Mouse (Mus musculus) heart, embryonic 12.5 days (tissue): Measurements from ENCODE around the gene Gbp8. TPM values are rescaled to one million over a fixed set of nuclear protein-coding genes. Genes with fewer than 3 reads are reported as not detected.
"Not testable (repeated sequence)": the region's sequence is repeated elsewhere in the genome, so short reads cannot be mapped to it uniquely, and the experiment has no call there.

Experiments
- ATAC-seq: fragments of 200-750 bp; cut with Nextera tagmentation; 2 replicates; pipeline ENCODE4 v1.8.0; 2017; ENCODE audit warnings: moderate TSS enrichment, moderate library complexity; ENCODE audit not compliant: insufficient number of reproducible peaks, low FRiP score
- H3K27ac ChIP-seq: fragments of 300-500 bp; sonication (generic); 2 replicates; pipeline ENCODE4 v1.5.1; 2016; ENCODE audit warnings: mild to moderate bottlenecking, moderate library complexity; ENCODE audit not compliant: poor library complexity, severe bottlenecking
- H3K27me3 ChIP-seq: fragments of 300-500 bp; sonication (generic); replicated peaks from 2 replicates; pipeline ENCODE4 v1.6.1; 2016; ENCODE audit warnings: mild to moderate bottlenecking, moderate library complexity
- H3K36me3 ChIP-seq: fragments of 300-500 bp; sonication (generic); 2 replicates; pipeline ENCODE4 v1.6.1; 2016; ENCODE audit warnings: mild to moderate bottlenecking, moderate library complexity
- H3K4me1 ChIP-seq: fragments of 300-500 bp; sonication (generic); replicated peaks from 2 replicates; pipeline ENCODE4 v1.6.1; 2016; ENCODE audit warnings: mild to moderate bottlenecking
- H3K4me2 ChIP-seq: fragments of 300-500 bp; sonication (generic); 2 replicates; pipeline ENCODE4 v1.6.1; 2016; ENCODE audit warnings: mild to moderate bottlenecking, moderate library complexity
- H3K4me3 ChIP-seq: fragments of 300-500 bp; sonication (generic); 2 replicates; pipeline ENCODE4 v1.5.1; 2016; ENCODE audit warnings: mild to moderate bottlenecking
- H3K9ac ChIP-seq: fragments of 300-500 bp; sonication (generic); 2 replicates; pipeline ENCODE4 v1.6.1; 2016; ENCODE audit warnings: mild to moderate bottlenecking, moderate library complexity
- H3K9me3 ChIP-seq: fragments of 300-500 bp; sonication (generic); replicated peaks from 2 replicates; pipeline ENCODE4 v1.6.1; 2016; ENCODE audit warnings: mild to moderate bottlenecking, moderate library complexity
- WGBS: fragments of 180-500 bp; shearing (Covaris S2); methylation state at CpG from one replicate; pipeline ENCODE4 v1.1.7; 2016; 5-methylcytosine and 5-hydroxymethylcytosine counted together
- polyA plus RNA-seq: library from polyadenylated mRNA; unstranded; fragments of >200 nt; fragmentation: Nextera tagmentation; extraction: Ambion mirVana; gene quantifications from 2 replicates; pipeline ENCODE4 v1.2.1, GENCODE M21; 2016

Gbp8 gene
- 1.4 and 1.8 TPM in 2 replicates for polyA plus RNA-seq

DNA sequence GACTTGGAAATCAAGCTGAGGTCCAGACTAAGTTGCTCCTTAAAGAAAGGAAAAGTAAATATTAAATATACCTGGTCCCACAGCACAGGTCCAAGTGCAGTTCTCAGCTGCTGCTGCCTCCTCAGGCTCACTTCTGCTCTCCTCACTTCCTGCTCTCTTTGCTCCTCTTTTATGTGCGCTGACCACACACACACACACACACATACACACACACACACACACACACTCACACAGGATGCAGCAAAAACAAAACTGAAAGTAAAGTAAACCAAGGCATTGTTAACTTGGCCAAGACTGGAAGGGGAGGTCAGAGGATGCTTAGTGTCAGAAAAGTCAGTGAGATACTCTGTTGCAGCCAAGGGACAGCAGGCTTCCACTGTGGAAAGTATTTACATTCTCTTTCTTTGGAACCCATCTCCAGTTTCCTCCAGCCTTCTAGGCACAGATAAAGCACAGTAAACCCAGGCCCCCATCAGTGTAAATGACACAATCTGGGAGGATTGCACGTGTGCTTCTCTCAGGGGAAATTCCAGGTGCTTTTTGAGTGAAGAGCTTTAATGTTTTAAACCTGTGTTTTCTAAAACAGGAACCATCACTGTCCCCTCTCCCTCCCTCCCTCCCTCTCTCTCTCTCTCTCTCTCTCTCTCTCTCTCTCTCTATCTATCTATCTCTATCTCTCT, at the start of gene Gbp8, which contains the start of the genes Gbp9 and Gbp4:
Gbp8 (minus strand) TSS at position 132 of the 680 bp plus-strand sequence.
Gbp9 (minus strand) TSS at position 131 of the 680 bp plus-strand sequence.
Gbp4 (minus strand) TSS at position 178 of the 680 bp plus-strand sequence.
- not testable (repeated sequence) for H3K36me3 ChIP-seq, H3K9me3 ChIP-seq, H3K27me3 ChIP-seq, H3K9ac ChIP-seq
- peak within 1 kb of the TSS; percentile 21; the same call in 1 of the 2 replicates for H3K4me2 ChIP-seq
- peak within 1 kb of the TSS; percentile 19; the same call in 1 of the 2 replicates for H3K4me3 ChIP-seq
- H3K27ac ChIP-seq, result peak within 1 kb of the TSS; percentile 47
- peak; percentile 76 for ATAC-seq
- 0 out of 2 replicates have a peak, but pooled peaks cover 11% of the 10 kb centered on the region for H3K4me1 ChIP-seq
- 23% methylated on average over 2 of the region's 2 CpGs for WGBS

- Histone ChIP-seq H3K36me3 (no peaks in the 10 kb centered on the region), H3K9ac (no peak overlapping the region), H3K4me3 (no peak overlapping the region), H3K27me3 (no peaks in the 10 kb centered on the region), H3K4me1 (no peaks in the 10 kb centered on the region), H3K27ac (no peak overlapping the region), H3K9me3 (no peaks in the 10 kb centered on the region), H3K4me2 (no peak overlapping the region)
- no peak for ATAC-seq
Measured at GRCm38 (mm10) chr5:105181446-105181845, 42.1 kb upstream of the Gbp8 start.

DNA sequence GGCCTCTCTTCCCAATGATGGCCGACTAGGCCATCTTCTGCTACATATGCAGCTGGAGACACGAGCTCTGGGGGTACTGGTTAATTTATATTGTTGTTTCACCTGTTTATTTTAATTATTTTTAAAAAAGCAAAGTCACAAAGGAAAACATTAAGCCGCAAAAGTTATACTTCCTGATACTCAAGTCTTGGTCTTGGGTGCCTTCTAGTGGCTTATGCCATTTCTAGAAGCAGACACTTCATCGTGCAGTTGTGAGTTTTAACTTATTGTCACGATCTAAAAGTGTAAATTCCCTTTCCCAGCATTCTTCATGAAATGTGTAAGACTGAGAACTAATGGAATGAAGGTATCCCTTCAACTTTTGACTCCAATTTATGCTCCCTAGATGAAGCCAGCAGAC, 17.2 kb upstream of the Gbp8 start:
- Histone ChIP-seq H3K36me3 (no peaks in the 10 kb centered on the region), H3K27me3 (no peaks in the 10 kb centered on the region), H3K4me3 (no peak overlapping the region), H3K9ac (no peak overlapping the region), H3K4me2 (no peak overlapping the region), H3K9me3 (no peaks in the 10 kb centered on the region), H3K27ac (no peak overlapping the region), H3K4me1 (no peaks in the 10 kb centered on the region)
- no peak for ATAC-seq
- 74% methylated on average over 5 of the region's 5 CpGs for WGBS

- Histone ChIP-seq H3K27ac (no peak overlapping the region), H3K4me3 (no peak overlapping the region), H3K9ac (no peak overlapping the region), H3K9me3 (no peaks in the 10 kb centered on the region), H3K4me1 (no peaks in the 10 kb centered on the region), H3K27me3 (no peaks in the 10 kb centered on the region), H3K4me2 (no peak overlapping the region), H3K36me3 (no peaks in the 10 kb centered on the region)
- ATAC-seq, result no peak
Measured at GRCm38 (mm10) chr5:105154049-105154448, 14.7 kb upstream of the Gbp8 start.

GRCm38 (mm10) chr5:105148062-105148461, 8.7 kb upstream of the Gbp8 start:
- not testable (repeated sequence) for H3K27ac ChIP-seq, H3K27me3 ChIP-seq, H3K4me2 ChIP-seq, H3K9ac ChIP-seq, H3K36me3 ChIP-seq, ATAC-seq, H3K4me3 ChIP-seq, H3K4me1 ChIP-seq, H3K9me3 ChIP-seq
- 71% methylated on average over 2 of the region's 2 CpGs for WGBS

- H3K9me3 ChIP-seq, result no peaks in the 10 kb centered on the region
- H3K27ac ChIP-seq, result peak overlapping the region; percentile 77
- peak; percentile 72 for ATAC-seq
Measured at GRCm38 (mm10) chr5:105146447-105146846, 7.1 kb upstream of the Gbp8 start.

GRCm38 (mm10) chr5:105145731-105146130, 6.4 kb upstream of the Gbp8 start:
- not testable (repeated sequence) for H3K4me2 ChIP-seq, H3K9ac ChIP-seq, H3K9me3 ChIP-seq, H3K4me3 ChIP-seq, H3K4me1 ChIP-seq, H3K36me3 ChIP-seq, H3K27me3 ChIP-seq
- 41% methylated on average over 3 of the region's 3 CpGs for WGBS
- ATAC-seq, result peak; percentile 48; the same call in 1 of the 2 replicates
- H3K27ac ChIP-seq, result peak overlapping the region; percentile 77

More at GRCm38 (mm10) chr5:105146447-105146846, 7.1 kb upstream of the Gbp8 start:
- no peak overlapping the region for H3K4me2 ChIP-seq
- H3K36me3 ChIP-seq, result no peaks in the 10 kb centered on the region
- 0 out of 2 replicates have a peak, but pooled peaks cover 3% of the 10 kb centered on the region for H3K4me1 ChIP-seq
- no peaks in the 10 kb centered on the region for H3K27me3 ChIP-seq
- no peak overlapping the region for H3K9ac ChIP-seq
- no peak overlapping the region for H3K4me3 ChIP-seq

DNA sequence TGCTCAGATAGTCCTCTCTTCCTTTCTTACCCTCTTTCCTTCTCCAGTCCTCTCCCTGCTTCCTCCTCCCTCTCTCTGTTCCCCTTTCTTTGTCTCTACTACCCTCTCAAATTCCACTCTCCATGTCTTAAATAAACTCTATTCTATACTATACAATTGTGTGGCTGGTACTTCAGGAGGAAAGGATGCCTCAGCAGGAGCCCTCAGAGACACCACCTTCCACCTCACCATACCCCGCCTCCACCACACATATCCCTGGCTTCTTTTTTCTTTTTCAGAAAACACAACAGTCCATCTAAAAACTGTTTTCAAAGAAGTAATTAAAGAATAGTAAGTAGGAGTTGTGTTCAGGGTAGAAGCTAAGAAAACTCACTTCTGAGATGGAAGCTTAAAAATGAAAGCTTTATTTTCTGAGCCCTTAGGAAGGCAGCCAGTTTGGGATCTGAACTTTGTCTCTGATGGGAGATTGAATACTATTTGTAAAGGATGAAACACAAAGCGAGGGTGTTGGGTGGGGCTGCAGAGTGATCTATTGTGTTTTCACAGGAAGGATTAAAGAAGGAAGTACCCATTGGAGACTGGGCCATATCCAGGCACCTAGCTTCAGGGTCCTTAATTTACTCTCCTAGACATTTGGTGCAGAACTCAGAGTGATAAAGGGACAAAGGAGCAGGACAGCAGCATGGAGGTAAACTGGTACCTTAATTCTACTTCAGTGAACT, 910 bp upstream of the Gbp8 start:
- not testable (repeated sequence) for H3K27me3 ChIP-seq, H3K4me3 ChIP-seq, H3K9me3 ChIP-seq, H3K27ac ChIP-seq, H3K36me3 ChIP-seq, H3K9ac ChIP-seq, ATAC-seq, H3K4me2 ChIP-seq
- 74% methylated on average over 2 of the region's 2 CpGs for WGBS
- 0 out of 2 replicates have a peak, but pooled peaks cover 11% of the 10 kb centered on the region for H3K4me1 ChIP-seq

DNA sequence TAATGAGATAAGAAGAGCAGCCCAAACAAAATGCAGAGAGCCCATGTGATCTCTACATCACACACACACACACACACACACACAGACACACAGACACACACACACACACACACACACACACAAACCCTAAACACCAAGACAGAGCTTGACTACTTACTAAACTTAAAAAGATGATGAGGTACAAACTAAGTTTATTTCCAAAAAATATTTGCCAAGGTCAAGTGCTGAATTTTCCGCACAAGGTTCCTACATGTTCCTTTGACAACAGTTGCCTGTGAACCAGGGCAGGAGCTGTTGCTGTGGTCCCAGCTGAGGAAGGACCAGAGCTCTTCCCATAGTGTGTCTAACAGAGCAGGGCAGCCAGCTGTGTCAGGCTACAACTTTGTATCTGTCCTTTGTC, 434 bp downstream of the Gbp8 start:
- Histone ChIP-seq H3K27me3 (no peaks in the 10 kb centered on the region), H3K9ac (no peak overlapping the region), H3K4me3 (peak overlapping the region; percentile 19; the same call in 1 of the 2 replicates), H3K4me2 (peak overlapping the region; percentile 21; the same call in 1 of the 2 replicates), H3K4me1 (0 out of 2 replicates have a peak, but pooled peaks cover 11% of the 10 kb centered on the region), H3K27ac (peak overlapping the region; percentile 47), H3K9me3 (no peaks in the 10 kb centered on the region), H3K36me3 (0 out of 2 replicates have a peak, but pooled peaks cover 2% of the 10 kb centered on the region)
- no peak for ATAC-seq
- WGBS, result 69% methylated on average over 1 of the region's 1 CpGs

GRCm38 (mm10) chr5:105136706-105137304, 2.5 kb downstream of the Gbp8 start:
- not testable (repeated sequence) for H3K9ac ChIP-seq, H3K4me3 ChIP-seq, ATAC-seq, H3K36me3 ChIP-seq, H3K27me3 ChIP-seq, H3K9me3 ChIP-seq, H3K4me2 ChIP-seq, H3K27ac ChIP-seq
- WGBS, result 87% methylated on average over 3 of the region's 3 CpGs
- H3K4me1 ChIP-seq, result 0 out of 2 replicates have a peak, but pooled peaks cover 11% of the 10 kb centered on the region

- 68% methylated on average over 6 of the region's 6 CpGs for WGBS
- ATAC-seq, H3K36me3 ChIP-seq, H3K9me3 ChIP-seq, H3K4me1 ChIP-seq, H3K27ac ChIP-seq, H3K9ac ChIP-seq, H3K27me3 ChIP-seq, H3K4me2 ChIP-seq, H3K4me3 ChIP-seq: not testable (repeated sequence)
Measured at GRCm38 (mm10) chr5:105121731-105122130, 17.6 kb downstream of the Gbp8 start.
